Mouse (Mus musculus) ovary, adult 10 weeks (tissue): ENCODE measurements around the gene Arl4a. TPM values are rescaled to one million over a fixed set of nuclear protein-coding genes. Genes with fewer than 3 reads are reported as not detected.

Experiments
- polyA plus RNA-seq: library from polyadenylated mRNA; stranded (reverse); fragments of 350-450 nt; fragmentation: Illumina TruSeq; extraction: RNeasy Lipid Tissue Mini Kit (QIAGEN cat#74804); gene quantifications from one replicate; pipeline ENCODE4 v1.2.3, GENCODE M21; 2014

Gene Arl4a
- polyA plus RNA-seq: 108 TPM

GRCm38 (mm10) chr12:40037876-40038463, at the start of gene Arl4a:
Gene Arl4a, minus strand, starts transcription at chr12:40038025.

Other genes starting within 250 kb of the Arl4a start
- gene Scin, start 96.2 kb upstream of the Arl4a start, polyA plus RNA-seq: 2.6 TPM
- not detected for gene Lsmem1, start 161.5 kb upstream of the Arl4a start, polyA plus RNA-seq
- 181 TPM for gene Ifrd1, start 210.5 kb upstream of the Arl4a start, polyA plus RNA-seq